Mouse (Mus musculus): ENCODE results near the gene Ndc1. TPM values are rescaled to one million over a fixed set of nuclear protein-coding genes. Genes with fewer than 3 reads are reported as not detected.

The Ndc1 gene
- polyA plus RNA-seq, 1 experiment from 2014 or later, result 32.5 TPM

DNA sequence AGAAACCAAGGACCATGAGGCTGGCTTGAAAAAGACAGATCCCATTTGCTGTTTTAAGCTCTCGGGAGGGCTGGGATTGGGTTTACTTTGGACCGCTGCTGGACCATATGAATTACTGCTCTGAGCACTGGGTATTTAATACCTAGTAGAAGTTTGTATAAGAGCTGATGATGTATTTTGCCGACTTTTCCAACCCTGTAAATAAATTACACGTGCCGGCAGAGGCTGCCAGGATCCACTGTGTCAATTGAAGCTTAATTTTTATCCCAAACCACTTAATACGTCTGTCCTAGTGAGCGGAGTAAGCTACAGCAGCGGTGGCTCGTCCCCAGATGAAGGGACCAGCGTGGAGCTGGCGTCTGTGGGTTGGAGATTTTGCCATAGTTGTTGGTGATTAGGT lies 74.7 kb downstream of the Ndc1 start:
- 76% methylated on average over 11 of the region's 11 CpGs for WGBS
- H3K27ac ChIP-seq (ENCODE audit: poor library complexity, severe bottlenecking), result no peak overlapping the region
- H3K36me3 ChIP-seq, result no peaks in the 10 kb centered on the region
- H3K27me3 ChIP-seq (replicated peaks), result peaks cover 81% of the 10 kb centered on the region
- 0 out of 2 replicates have a peak, but pooled peaks cover 8% of the 10 kb centered on the region for H3K4me1 ChIP-seq (replicated peaks)
- H3K9me3 ChIP-seq (replicated peaks), result no peaks in the 10 kb centered on the region
- H3K4me3 ChIP-seq, result no peak overlapping the region
- no peak overlapping the region for H3K4me2 ChIP-seq
- H3K9ac ChIP-seq, result no peak overlapping the region
- ATAC-seq (ENCODE audit: insufficient number of reproducible peaks, low FRiP score), result no peak

DNA sequence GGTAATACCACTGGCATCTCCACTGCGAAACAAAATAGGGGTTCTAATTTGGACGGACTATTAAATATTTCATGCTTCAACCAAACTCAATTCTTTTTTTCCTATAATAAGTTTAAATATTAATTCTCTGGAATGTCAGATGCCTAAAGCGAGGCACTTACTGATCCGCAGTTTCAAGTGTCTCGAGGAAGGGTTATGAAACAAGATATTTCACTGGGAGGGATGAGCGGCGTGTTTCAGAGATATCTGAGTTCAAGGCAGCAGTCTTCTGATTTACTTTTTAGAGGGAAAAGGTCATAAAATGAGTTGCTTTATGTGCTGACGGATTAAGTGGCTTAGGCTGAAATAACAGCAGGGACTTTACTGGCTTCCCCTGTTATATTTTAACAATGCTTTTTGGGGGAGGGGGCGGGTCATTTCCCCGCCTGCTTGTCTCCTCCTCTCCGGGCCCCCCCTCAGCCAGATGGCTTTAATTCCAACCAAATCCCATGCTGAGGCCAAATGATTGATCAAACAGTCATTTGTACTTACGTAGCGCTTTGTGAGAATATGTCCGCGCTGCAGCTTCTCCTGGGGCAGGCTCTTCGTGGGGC lies 75.4 kb downstream of the Ndc1 start:
- Histone ChIP-seq H3K4me3 (no peak overlapping the region), H3K9me3 (replicated peaks) (no peaks in the 10 kb centered on the region), H3K27me3 (replicated peaks) (peaks cover 78% of the 10 kb centered on the region), H3K4me1 (replicated peaks) (0 out of 2 replicates have a peak, but pooled peaks cover 8% of the 10 kb centered on the region), H3K27ac (ENCODE audit: poor library complexity, severe bottlenecking) (no peak overlapping the region), H3K36me3 (no peaks in the 10 kb centered on the region), H3K4me2 (no peak overlapping the region), H3K9ac (no peak overlapping the region)
- ATAC-seq (ENCODE audit: insufficient number of reproducible peaks, low FRiP score), result no peak
- 69% methylated on average over 16 of the region's 16 CpGs for WGBS

GRCm38 (mm10) chr4:107443621-107444020 lies 76.0 kb downstream of the Ndc1 start:
- no peaks in the 10 kb centered on the region for H3K9me3 ChIP-seq (replicated peaks)
- H3K27ac ChIP-seq (ENCODE audit: poor library complexity, severe bottlenecking), result no peak overlapping the region
- no peak overlapping the region for H3K4me3 ChIP-seq
- H3K36me3 ChIP-seq, result no peaks in the 10 kb centered on the region
- 72% methylated on average over 11 of the region's 11 CpGs for WGBS
- no peak for ATAC-seq (ENCODE audit: insufficient number of reproducible peaks, low FRiP score)
- H3K27me3 ChIP-seq (replicated peaks), result peaks cover 72% of the 10 kb centered on the region
- H3K9ac ChIP-seq, result no peak overlapping the region
- H3K4me1 ChIP-seq (replicated peaks), result 0 out of 2 replicates have a peak, but pooled peaks cover 8% of the 10 kb centered on the region
- no peak overlapping the region for H3K4me2 ChIP-seq

GRCm38 (mm10) chr4:107448481-107448880 lies 80.9 kb downstream of the Ndc1 start:
- Histone ChIP-seq H3K27me3 (replicated peaks) (peaks cover 52% of the 10 kb centered on the region), H3K9ac (no peak overlapping the region), H3K36me3 (no peaks in the 10 kb centered on the region), H3K4me1 (replicated peaks) (no peaks in the 10 kb centered on the region), H3K27ac (ENCODE audit: poor library complexity, severe bottlenecking) (no peak overlapping the region), H3K4me3 (no peak overlapping the region), H3K9me3 (replicated peaks) (no peaks in the 10 kb centered on the region), H3K4me2 (no peak overlapping the region)
- ATAC-seq (ENCODE audit: insufficient number of reproducible peaks, low FRiP score), result no peak
- WGBS, result 85% methylated on average over 6 of the region's 6 CpGs

DNA sequence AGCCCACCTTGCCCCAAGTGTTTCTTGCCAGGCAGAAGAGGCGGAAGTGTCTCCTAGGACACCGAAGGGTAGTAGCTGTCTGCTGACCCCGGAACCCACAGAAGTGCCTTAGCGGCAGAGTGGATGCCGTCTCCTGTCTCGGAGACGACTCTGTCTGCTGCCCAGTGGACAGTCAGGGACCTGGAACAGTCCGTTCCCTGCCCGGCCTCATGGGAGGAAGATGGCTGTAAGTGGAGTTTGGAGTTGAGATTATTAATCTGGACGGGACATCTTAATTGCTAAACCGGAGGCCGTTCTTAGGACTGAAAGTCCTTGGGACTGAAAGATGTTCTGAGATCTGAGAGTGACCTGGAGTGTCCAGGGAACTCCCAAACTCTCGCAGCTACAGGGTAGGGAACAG lies 81.9 kb downstream of the Ndc1 start:
- Histone ChIP-seq H3K27ac (ENCODE audit: poor library complexity, severe bottlenecking) (no peak overlapping the region), H3K27me3 (replicated peaks) (peaks cover 42% of the 10 kb centered on the region; the same call in 1 of the 2 replicates), H3K4me1 (replicated peaks) (no peaks in the 10 kb centered on the region), H3K4me3 (no peak overlapping the region), H3K36me3 (no peaks in the 10 kb centered on the region), H3K9ac (no peak overlapping the region), H3K9me3 (replicated peaks) (no peaks in the 10 kb centered on the region), H3K4me2 (no peak overlapping the region)
- no peak for ATAC-seq (ENCODE audit: insufficient number of reproducible peaks, low FRiP score)
- WGBS, result 71% methylated on average over 13 of the region's 13 CpGs

GRCm38 (mm10) chr4:107452266-107453015 lies 84.9 kb downstream of the Ndc1 start:
- H3K4me2 ChIP-seq, result no peak overlapping the region
- no peak overlapping the region for H3K4me3 ChIP-seq
- H3K9me3 ChIP-seq (replicated peaks), result no peaks in the 10 kb centered on the region
- no peak overlapping the region for H3K27ac ChIP-seq (ENCODE audit: poor library complexity, severe bottlenecking)
- H3K36me3 ChIP-seq, result no peaks in the 10 kb centered on the region
- ATAC-seq (ENCODE audit: insufficient number of reproducible peaks, low FRiP score), result no peak
- WGBS, result 69% methylated on average over 18 of the region's 18 CpGs
- no peak overlapping the region for H3K9ac ChIP-seq
- H3K4me1 ChIP-seq (replicated peaks), result no peaks in the 10 kb centered on the region
- H3K27me3 ChIP-seq (replicated peaks), result peaks cover 28% of the 10 kb centered on the region; the same call in 1 of the 2 replicates

DNA sequence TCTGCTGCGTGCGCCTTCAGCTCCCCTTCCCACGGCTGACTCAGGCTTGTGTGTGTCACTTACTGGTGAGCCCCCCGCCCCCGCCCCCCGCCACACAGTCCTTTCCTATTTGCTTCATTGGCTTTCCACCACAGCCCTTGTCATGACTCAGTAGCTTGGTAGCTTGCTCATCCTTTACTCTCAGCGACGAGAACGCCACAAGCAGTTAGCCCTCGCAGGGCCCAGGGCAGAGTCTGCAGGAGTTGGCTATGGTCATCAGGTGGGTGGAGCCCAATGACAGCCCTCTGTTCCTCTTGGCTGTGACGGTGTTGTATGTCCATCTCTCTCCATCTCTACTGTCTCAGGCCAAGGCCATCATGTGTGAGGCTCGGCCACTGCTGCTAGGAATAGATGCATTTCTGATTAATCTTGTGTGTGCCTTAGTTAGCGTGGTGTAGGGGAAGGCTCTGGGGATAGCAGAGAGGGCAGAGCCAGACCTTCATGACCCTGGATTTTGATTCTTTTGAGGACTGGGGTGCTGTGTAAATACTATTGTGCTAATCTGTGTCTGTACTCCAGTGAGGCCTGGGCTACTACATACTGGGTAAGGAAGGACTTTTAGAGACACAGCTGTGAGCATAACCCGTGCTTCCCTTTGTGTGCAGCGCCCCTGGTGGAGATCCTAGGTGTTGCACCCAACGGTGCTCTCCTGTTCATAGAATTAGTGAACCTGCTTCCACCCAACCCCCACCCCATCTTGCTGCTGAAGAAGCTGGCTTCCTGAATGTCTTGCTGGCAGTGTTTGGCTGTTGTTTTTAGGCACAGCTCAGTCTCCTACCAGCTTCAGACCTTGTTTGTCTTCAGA lies 85.8 kb downstream of the Ndc1 start:
- no peak overlapping the region for H3K9ac ChIP-seq
- no peak overlapping the region for H3K4me2 ChIP-seq
- ATAC-seq (ENCODE audit: insufficient number of reproducible peaks, low FRiP score), result peak; percentile 59; the same call in 1 of the 2 replicates
- H3K36me3 ChIP-seq, result no peaks in the 10 kb centered on the region
- 61% methylated on average over 16 of the region's 16 CpGs for WGBS
- H3K4me1 ChIP-seq (replicated peaks), result 0 out of 2 replicates have a peak, but pooled peaks cover 7% of the 10 kb centered on the region
- H3K9me3 ChIP-seq (replicated peaks), result no peaks in the 10 kb centered on the region
- no peak overlapping the region for H3K4me3 ChIP-seq
- no peak overlapping the region for H3K27ac ChIP-seq (ENCODE audit: poor library complexity, severe bottlenecking)
- peaks cover 25% of the 10 kb centered on the region; the same call in 1 of the 2 replicates for H3K27me3 ChIP-seq (replicated peaks)

DNA sequence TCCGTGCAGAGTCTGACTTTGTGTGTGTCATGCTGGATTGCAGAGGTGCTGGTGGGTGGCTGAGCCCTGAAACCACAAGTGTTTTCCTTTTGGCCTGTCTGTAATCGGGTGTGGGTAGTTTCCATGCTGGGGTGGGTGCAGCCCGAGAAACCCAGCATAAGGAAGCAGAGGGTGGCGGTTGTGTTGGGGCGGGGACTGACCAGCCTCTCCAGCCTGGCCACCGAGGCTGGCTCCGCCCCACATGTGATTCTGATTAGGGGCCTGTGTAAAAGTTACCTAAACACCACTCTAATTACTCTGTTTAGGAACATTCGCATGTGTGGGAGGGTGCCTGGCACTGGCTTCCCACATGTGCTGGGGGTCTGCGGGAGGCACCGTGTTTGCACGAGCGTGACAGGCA lies 90.0 kb downstream of the Ndc1 start:
- H3K9me3 ChIP-seq (replicated peaks), result no peaks in the 10 kb centered on the region
- no peak overlapping the region for H3K4me3 ChIP-seq
- peaks cover 20% of the 10 kb centered on the region for H3K27me3 ChIP-seq (replicated peaks)
- H3K4me1 ChIP-seq (replicated peaks), result 0 out of 2 replicates have a peak, but pooled peaks cover 7% of the 10 kb centered on the region
- H3K27ac ChIP-seq (ENCODE audit: poor library complexity, severe bottlenecking), result no peak overlapping the region
- WGBS, result 50% methylated on average over 12 of the region's 12 CpGs
- H3K9ac ChIP-seq, result no peak overlapping the region
- H3K4me2 ChIP-seq, result peak overlapping the region; percentile 11; the same call in 1 of the 2 replicates
- peak; percentile 42; the same call in 1 of the 2 replicates for ATAC-seq (ENCODE audit: insufficient number of reproducible peaks, low FRiP score)
- no peaks in the 10 kb centered on the region for H3K36me3 ChIP-seq

GRCm38 (mm10) chr4:107458907-107459306 lies 91.3 kb downstream of the Ndc1 start:
- no peak overlapping the region for H3K27ac ChIP-seq (ENCODE audit: poor library complexity, severe bottlenecking)
- peak; percentile 93 for ATAC-seq (ENCODE audit: insufficient number of reproducible peaks, low FRiP score)
- 53% methylated on average over 17 of the region's 17 CpGs for WGBS
- H3K36me3 ChIP-seq, result no peaks in the 10 kb centered on the region
- 0 out of 2 replicates have a peak, but pooled peaks cover 7% of the 10 kb centered on the region for H3K4me1 ChIP-seq (replicated peaks)
- 0 out of 2 replicates have a peak overlapping the region, but pooled peaks have one; percentile 11 for H3K4me2 ChIP-seq
- H3K4me3 ChIP-seq, result no peak overlapping the region
- peaks cover 21% of the 10 kb centered on the region for H3K27me3 ChIP-seq (replicated peaks)
- no peak overlapping the region for H3K9ac ChIP-seq
- H3K9me3 ChIP-seq (replicated peaks), result no peaks in the 10 kb centered on the region

GRCm38 (mm10) chr4:107459461-107459860 lies 91.9 kb downstream of the Ndc1 start:
- no peaks in the 10 kb centered on the region for H3K9me3 ChIP-seq (replicated peaks)
- H3K4me1 ChIP-seq (replicated peaks), result 0 out of 2 replicates have a peak, but pooled peaks cover 7% of the 10 kb centered on the region
- H3K4me3 ChIP-seq, result no peak overlapping the region
- no peak overlapping the region for H3K4me2 ChIP-seq
- H3K9ac ChIP-seq, result no peak overlapping the region
- H3K27me3 ChIP-seq (replicated peaks), result peaks cover 25% of the 10 kb centered on the region
- H3K36me3 ChIP-seq, result no peaks in the 10 kb centered on the region
- H3K27ac ChIP-seq (ENCODE audit: poor library complexity, severe bottlenecking), result no peak overlapping the region
- WGBS, result 91% methylated on average over 2 of the region's 2 CpGs
- ATAC-seq (ENCODE audit: insufficient number of reproducible peaks, low FRiP score), result no peak

DNA sequence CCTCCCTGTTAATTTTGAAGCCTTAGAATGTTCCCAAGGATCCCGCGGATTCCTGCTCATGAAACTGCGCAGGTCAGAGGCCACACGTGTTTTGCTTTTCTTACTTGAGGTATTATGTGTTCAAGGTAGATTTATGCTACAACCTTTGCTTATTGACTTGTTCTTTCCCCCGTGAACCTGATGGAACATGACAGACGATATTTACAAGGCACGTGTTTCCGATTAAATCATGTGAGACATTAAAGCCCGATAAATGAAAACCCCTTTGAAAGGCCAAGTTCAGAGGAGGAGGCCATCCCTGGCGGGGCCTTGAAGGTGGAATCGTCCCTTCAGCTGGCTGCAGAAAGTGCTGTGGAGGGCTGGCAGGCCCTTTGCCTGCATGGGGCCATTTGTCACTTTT lies 92.9 kb downstream of the Ndc1 start:
- H3K4me2 ChIP-seq, result no peak overlapping the region
- H3K4me3 ChIP-seq, result no peak overlapping the region
- H3K27ac ChIP-seq (ENCODE audit: poor library complexity, severe bottlenecking), result no peak overlapping the region
- no peak for ATAC-seq (ENCODE audit: insufficient number of reproducible peaks, low FRiP score)
- 0 out of 2 replicates have a peak, but pooled peaks cover 7% of the 10 kb centered on the region for H3K4me1 ChIP-seq (replicated peaks)
- H3K9me3 ChIP-seq (replicated peaks), result no peaks in the 10 kb centered on the region
- H3K27me3 ChIP-seq (replicated peaks), result peaks cover 30% of the 10 kb centered on the region
- H3K36me3 ChIP-seq, result no peaks in the 10 kb centered on the region
- WGBS, result 85% methylated on average over 11 of the region's 11 CpGs
- H3K9ac ChIP-seq, result no peak overlapping the region

All from heart, embryonic 12.5 days (tissue).